Mouse (Mus musculus) left cerebral cortex, postnatal 10 days (tissue): ENCODE measurements around the gene Gbe1. TPM values are rescaled to one million over a fixed set of nuclear protein-coding genes. Genes with fewer than 3 reads are reported as not detected.

Experiments
- DNase-seq, 2 experiments: peaks; one replicate each; pipeline ENCODE4 v3.0.0; 2021 to 2022; ENCODE audit warnings: low spot score in 2 of 2, mixed read lengths in 1 of 2; ENCODE audit errors: extremely low spot score in 1 of 2
- intact Hi-C: fragments of 180-260 bp; cut with DNase I; formaldehyde crosslinking; loops from one replicate; pipeline ENCODE4 v1.15.1; 2025
- total RNA-seq, 2 experiments: library from RNA; stranded (reverse); gene quantifications; 2 replicates each; pipeline ENCODE4 v1.2.3; 2021

The Gbe1 gene
- total RNA-seq, 2 experiments from 2014 or later, result 13.6 to 15.8 TPM

DNA sequence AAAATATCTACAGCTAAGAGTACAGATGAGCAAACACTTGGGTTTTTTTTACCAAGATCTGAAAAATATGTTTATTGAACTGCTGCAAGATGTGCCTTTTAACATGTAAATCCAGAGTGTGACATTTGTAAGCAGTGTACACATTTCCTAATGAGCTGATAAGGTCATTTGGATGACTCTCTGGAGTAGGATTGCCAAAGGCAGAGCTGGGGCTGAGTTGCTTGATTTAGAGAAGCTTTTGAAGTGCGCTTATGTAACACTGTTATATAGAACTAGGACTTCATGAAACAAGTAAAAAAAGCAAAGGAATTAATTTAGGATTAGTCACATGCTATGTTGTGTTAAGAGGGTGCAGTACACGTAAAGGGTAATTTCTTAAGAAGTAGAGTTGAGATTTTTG, 221.5 kb downstream of the Gbe1 start:
- DNase-seq, result no peak
- intact Hi-C loops, result no loop called here

DNA sequence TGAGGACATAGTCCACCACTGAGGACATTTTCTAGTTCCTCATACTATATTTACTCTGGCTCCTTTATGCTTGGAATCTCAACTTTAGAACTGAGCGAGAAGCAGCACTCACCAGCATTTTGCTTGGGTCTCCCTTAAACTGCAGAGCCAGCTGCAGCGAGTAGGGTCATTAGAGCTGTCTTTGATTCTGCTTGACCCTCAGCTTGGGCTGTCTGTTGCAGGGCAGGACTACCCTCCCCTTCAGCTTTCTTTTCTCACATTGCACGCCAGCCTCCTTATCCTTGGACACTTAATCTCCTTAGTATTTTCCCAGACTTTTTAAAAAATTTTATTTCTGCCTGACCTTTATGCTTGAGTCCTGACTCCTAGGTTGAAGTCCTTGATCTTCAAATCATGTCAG, 237.1 kb downstream of the Gbe1 start:
- intact Hi-C loops, result no loop called here

DNA sequence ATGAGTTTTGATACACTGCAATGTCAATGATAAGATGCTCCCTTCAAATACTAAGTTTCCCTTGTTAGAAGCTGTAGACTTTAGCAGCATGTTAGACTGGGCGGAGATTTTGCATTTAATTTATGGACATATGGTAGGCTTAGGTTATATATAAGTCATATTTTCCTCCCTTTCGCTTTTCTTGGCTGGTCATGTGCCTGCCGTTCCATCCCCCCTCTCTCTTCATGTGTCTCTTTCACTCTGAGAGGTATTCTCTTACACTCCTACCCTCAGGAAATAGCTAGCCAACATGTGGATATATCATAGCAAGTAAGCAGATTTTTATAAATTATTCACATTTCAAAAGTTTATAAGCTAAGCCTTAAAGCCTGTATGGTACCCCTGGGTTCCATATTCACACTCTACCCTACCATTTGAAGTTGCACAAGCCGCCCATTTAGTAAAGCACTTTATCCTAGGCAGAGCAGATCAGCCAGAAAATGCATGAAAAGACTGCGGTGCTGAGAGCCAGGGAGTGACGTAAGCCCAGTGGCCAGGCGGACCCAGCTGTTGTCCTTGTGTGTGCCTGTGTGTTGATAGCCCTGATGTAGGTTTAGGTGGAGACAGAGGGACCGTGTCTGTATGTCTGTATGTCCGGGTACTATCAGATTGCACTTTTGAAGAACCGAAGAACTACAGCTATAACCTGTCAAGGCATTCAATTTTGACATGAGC, 248.0 kb downstream of the Gbe1 start:
- intact Hi-C loops, result loop anchor here (10.0 kb wide), 1 partner anchor 247 kb away; the partner anchor contains the start of gene Gbe1
- DNase-seq, result no peak

More for the DNA sequence above, 237.1 kb downstream of the Gbe1 start:
- DNase-seq, result no peak

DNA sequence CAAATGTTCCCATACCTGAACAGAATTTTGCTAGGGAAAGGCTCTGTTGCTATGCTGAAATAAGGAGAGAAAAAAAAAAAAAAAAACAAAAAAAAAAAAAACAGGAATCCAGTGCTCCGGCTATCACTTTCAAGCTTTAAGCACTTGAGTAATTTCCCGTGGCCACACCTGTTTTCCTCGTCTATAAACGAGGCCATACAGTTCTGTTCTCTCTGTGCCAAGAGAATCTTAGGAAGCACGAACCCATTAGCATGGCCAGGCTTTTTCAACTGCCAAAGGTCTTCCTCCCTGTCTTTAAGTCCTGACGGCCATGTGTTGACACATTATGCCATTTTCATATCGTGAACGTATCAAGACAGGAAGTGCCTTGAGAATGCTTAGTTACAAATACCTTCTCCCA, 248.8 kb downstream of the Gbe1 start:
- intact Hi-C loops, result loop anchor here (10.0 kb wide), 1 partner anchor 248 kb away; the partner anchor contains the start of gene Gbe1
- no peak for DNase-seq

DNA sequence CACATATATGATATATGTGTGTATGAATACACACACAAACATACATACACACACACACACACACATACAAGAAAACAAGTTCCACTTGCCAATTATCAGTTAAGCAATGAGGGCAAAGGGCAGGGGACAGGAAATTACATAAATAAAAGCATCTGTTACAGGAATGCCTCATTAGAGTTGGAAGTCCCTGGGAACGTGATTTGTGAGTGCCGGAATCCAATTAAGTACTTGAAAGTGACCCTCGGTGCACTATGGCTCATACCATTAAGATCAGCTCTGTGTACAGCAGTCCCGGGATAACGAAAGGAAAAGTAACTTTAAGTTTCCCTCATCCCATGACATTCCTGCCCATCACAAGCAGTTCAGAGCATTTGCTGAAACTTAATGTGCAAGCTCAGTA, 249.7 kb downstream of the Gbe1 start:
- no peak for DNase-seq
- intact Hi-C loops, result loop anchor here (10.0 kb wide), 1 partner anchor 249 kb away; the partner anchor contains the start of gene Gbe1

DNA sequence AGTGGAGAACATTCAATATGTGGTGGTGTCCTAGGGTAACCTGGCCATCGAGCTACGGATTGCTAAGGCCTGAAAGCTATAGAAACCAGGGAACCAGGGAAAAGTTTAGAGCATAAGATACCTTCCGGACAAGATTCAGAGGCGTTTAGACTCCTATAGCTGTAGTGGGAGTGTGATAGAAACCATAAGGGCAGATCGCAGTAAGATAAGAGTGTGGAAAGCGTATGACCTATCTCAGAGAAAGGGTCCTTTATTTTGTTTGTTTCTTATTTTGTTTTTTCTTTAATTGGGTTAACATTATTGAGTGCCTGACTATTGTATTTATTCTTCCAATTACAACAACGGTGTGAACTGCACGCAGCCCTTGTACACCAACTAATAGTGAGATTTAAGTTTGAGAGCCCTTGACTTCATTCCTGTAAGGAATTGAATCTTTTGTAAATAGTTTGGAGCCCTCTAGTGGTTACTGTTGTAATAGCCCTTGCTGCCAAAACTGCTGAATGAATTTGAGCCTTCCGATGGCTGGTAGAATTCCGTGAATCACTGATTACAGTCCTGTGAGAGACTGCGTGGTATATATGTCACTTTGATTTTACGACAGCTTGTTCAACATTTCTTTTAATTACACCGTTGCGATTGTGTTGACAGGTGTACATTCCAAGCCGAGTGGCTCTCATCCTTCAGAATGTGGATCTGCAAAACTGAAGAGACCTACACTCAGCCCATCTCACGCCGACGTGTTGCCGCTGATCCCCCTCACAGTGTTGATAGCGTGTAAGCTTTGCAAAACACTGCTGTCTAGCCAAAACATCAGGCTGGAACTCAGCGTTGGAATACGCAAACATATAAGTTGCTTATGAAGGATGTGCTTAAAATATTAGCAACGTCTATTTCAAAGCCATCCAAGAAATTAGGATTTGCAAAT, 254.9 kb downstream of the Gbe1 start:
- peak; percentile 37 to 85 for DNase-seq
- intact Hi-C loops, result loop anchor here (10.0 kb wide), 1 partner anchor 254 kb away; the partner anchor contains the start of gene Gbe1

DNA sequence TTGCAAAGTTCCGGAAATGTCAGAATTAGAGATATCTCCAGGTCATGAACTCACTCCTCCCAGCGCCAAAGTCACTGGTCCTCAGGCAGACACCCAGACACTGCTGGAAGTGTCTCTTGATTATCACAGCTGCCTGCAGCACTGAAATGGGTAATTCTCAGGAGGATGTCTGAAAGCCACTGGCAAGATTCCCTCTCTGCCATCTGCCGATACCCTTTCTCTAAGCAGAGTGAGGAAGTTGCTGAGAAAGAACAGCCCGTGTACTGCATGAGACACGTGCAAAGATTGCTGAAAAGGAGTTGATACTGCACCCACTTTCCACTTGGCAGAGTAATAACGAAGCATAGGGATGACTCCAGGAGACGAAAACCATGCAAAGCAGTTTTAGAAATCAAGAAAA, 272.2 kb downstream of the Gbe1 start:
- intact Hi-C loops, result no loop called here
- peak; percentile 51 to 84 for DNase-seq

DNA sequence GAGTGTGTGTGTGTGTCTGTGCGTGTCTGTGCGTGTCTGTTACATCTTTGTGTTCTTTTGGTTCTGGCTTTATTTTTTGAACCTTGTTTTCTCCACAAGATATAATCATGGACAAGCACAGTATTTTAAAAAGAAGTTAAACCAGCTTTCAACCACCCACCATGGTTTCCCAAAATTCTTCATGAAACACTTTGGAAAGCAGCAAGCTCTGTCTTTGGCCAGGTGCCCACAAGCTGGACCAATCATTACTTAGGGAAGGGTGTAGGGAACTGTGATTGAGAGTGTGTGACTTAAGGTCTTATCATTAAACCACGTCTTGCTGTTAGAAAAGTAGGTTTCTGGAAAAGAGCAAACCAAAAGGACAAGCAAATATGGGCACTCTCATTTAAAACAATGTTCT, 288.6 kb downstream of the Gbe1 start:
- DNase-seq, result peak; percentile 21 to 57
- intact Hi-C loops, result no loop called here

DNA sequence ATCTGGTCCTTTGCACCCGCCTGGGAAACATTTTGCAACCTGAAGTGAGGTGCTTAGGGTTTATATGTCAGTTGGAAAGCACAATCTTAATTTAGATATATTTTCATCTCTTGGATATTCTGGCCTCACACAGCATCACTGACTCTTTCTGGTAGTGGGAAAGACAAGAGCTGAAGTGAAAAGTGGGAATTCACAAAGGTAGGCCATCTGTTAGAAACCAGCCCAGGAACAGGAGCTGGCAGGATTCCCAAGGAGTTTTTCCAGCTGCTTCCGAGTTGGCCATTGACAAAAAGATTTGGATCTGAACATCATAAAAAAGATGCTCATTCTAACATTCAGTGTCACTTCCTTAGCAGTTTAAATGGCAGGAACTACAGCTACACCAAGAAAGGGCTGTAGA, 294.6 kb downstream of the Gbe1 start:
- DNase-seq, result no peak

DNA sequence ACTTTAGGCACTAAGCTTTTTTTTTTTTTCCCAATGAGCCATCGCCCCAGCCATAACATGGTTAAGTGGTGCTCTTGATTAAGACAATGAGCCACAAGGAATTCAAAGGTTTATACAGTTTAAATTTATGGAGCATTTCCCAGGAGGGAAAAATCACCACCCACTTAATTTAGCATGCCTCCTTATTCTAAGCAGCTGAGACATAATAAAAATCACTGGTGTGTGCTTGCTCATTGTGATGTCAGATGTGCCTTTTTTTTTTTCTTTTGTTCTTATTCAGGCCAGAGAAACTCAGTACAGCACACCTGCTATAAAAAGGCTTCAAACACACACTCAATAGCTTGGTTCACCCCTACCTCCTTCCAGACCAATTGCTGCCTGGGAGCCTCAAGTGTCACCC, 303.9 kb downstream of the Gbe1 start:
- intact Hi-C loops, result no loop called here

More for the DNA sequence above, 294.6 kb downstream of the Gbe1 start:
- intact Hi-C loops, result no loop called here

DNA sequence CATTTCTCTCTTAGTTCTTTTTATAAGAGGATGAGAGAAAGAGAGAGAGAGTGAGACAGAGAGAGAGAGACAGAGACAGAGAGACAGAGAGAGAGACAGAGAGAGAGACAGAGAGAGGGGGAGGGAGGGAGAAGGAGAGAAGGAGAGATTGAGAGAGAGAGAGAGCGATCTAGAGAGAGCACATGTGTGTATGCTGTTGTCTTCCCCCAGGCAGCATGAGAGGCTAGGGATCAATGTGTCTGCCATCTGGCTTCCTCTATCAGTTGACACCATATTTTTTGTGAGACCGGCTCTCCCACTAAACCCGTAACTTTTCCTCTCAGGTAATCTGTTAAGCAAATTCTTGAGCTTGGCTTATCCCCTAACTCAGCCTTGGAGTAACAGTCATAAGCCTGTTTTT, 304.4 kb downstream of the Gbe1 start:
- intact Hi-C loops, result no loop called here
- DNase-seq, result no peak

More for the DNA sequence above, 303.9 kb downstream of the Gbe1 start:
- no peak for DNase-seq
